Mouse (Mus musculus) testis, adult 2 months (tissue): ENCODE results near the gene Tha1. TPM values are rescaled to one million over a fixed set of nuclear protein-coding genes. Genes with fewer than 3 reads are reported as not detected.
"Not testable (repeated sequence)": the region's sequence is repeated elsewhere in the genome, so short reads cannot be mapped to it uniquely, and the experiment has no call there.

ENCODE experiments used
- H3K27ac ChIP-seq: fragments of 200-500 bp; 2 replicates; pipeline ENCODE4 v1.5.1; 2012; ENCODE audit warnings: low read depth, low read length; ENCODE audit not compliant: control insufficient read depth, insufficient read depth
- H3K27me3 ChIP-seq: fragments of 200-500 bp; 2 replicates; pipeline ENCODE4 v1.6.1; 2012; ENCODE audit warnings: mild to moderate bottlenecking, low read length, moderate library complexity; ENCODE audit not compliant: control insufficient read depth, insufficient read depth
- H3K36me3 ChIP-seq: fragments of 200-500 bp; 2 replicates; pipeline ENCODE4 v1.6.1; 2012; ENCODE audit warnings: mild to moderate bottlenecking, low read length; ENCODE audit not compliant: control insufficient read depth, insufficient read depth
- H3K4me1 ChIP-seq: fragments of 200-500 bp; 2 replicates; pipeline ENCODE4 v1.6.1; 2012; ENCODE audit warnings: low read length; ENCODE audit not compliant: control insufficient read depth, insufficient read depth
- H3K4me3 ChIP-seq: fragments of 200-500 bp; 2 replicates; pipeline ENCODE4 v1.5.1; 2012; ENCODE audit warnings: low read depth, mild to moderate bottlenecking, low read length, moderate library complexity, mixed read lengths; ENCODE audit not compliant: control insufficient read depth
- CTCF ChIP-seq: fragments of 200-500 bp; IDR thresholded peaks from 2 replicates; pipeline ENCODE4 v1.5.1; 2012; ENCODE audit warnings: low read depth, mild to moderate bottlenecking, inconsistent platforms, low read length, moderate library complexity; ENCODE audit not compliant: control insufficient read depth, insufficient read depth, insufficient replicate concordance
- POLR2A ChIP-seq: fragments of 200-500 bp; IDR thresholded peaks from 2 replicates; pipeline ENCODE4 v1.6.1; 2012; ENCODE audit warnings: low read depth, mild to moderate bottlenecking, inconsistent platforms, low read length, moderate library complexity; ENCODE audit not compliant: control insufficient read depth
- polyA plus RNA-seq: library from polyadenylated mRNA; depleted of rRNA; stranded (reverse); fragments of >200 nt; gene quantifications from 2 replicates; pipeline ENCODE4 v1.2.3, GENCODE M21; 2012

Tha1 gene
- polyA plus RNA-seq, 1 experiment = 2.5 TPM

- no peak overlapping the region for H3K27ac ChIP-seq
These were observed 34.7 kb downstream of the Tha1 start for GRCm38 (mm10) chr11:117838572-117838971.

GRCm38 (mm10) chr11:117836306-117836705 is 37.0 kb downstream of the Tha1 start:
- H3K36me3 ChIP-seq = no peaks in the 10 kb centered on the region
- H3K27ac ChIP-seq = no peak overlapping the region
- TF ChIP-seq CTCF (no peak), POLR2A (no peak)
- peaks cover 21% of the 10 kb centered on the region for H3K4me1 ChIP-seq
- no peaks in the 10 kb centered on the region for H3K27me3 ChIP-seq
- peak overlapping the region; percentile 41 for H3K4me3 ChIP-seq

More at GRCm38 (mm10) chr11:117838572-117838971, 34.7 kb downstream of the Tha1 start:
- no peaks in the 10 kb centered on the region for H3K36me3 ChIP-seq
- TF ChIP-seq POLR2A = no peak
- TF ChIP-seq CTCF = no peak
- peaks cover 9% of the 10 kb centered on the region for H3K4me1 ChIP-seq
- no peaks in the 10 kb centered on the region for H3K27me3 ChIP-seq
- H3K4me3 ChIP-seq = no peak overlapping the region

GRCm38 (mm10) chr11:117834086-117834485 is 39.2 kb downstream of the Tha1 start:
- TF ChIP-seq CTCF = no peak
- TF ChIP-seq POLR2A = 0 out of 2 replicates have a peak, but pooled peaks have one; percentile 21

GRCm38 (mm10) chr11:117833509-117833908 is 39.8 kb downstream of the Tha1 start:
- not testable (repeated sequence) for H3K27me3 ChIP-seq, H3K36me3 ChIP-seq, H3K4me3 ChIP-seq
- H3K4me1 ChIP-seq = peaks cover 23% of the 10 kb centered on the region
- peak overlapping the region; percentile 65 for H3K27ac ChIP-seq

More at GRCm38 (mm10) chr11:117834086-117834485, 39.2 kb downstream of the Tha1 start:
- Histone ChIP-seq H3K4me3 (no peak overlapping the region), H3K4me1 (peaks cover 21% of the 10 kb centered on the region), H3K27me3 (no peaks in the 10 kb centered on the region), H3K36me3 (no peaks in the 10 kb centered on the region), H3K27ac (peak overlapping the region; percentile 41)

GRCm38 (mm10) chr11:117832086-117832969 is 41.0 kb downstream of the Tha1 start:
- no peak for TF ChIP-seq POLR2A
- peak; percentile 69; the same call in 1 of the 2 replicates for TF ChIP-seq CTCF
- Histone ChIP-seq H3K4me3 (peak overlapping the region; percentile 83), H3K36me3 (no peaks in the 10 kb centered on the region), H3K27ac (peak overlapping the region; percentile 76), H3K4me1 (peaks cover 29% of the 10 kb centered on the region), H3K27me3 (no peaks in the 10 kb centered on the region)

- H3K4me3 ChIP-seq = peak overlapping the region; percentile 1
- H3K27me3 ChIP-seq = no peaks in the 10 kb centered on the region
- H3K27ac ChIP-seq = peak overlapping the region; percentile 44
- no peaks in the 10 kb centered on the region for H3K36me3 ChIP-seq
- H3K4me1 ChIP-seq = peaks cover 29% of the 10 kb centered on the region
- TF ChIP-seq CTCF (no peak), POLR2A (no peak)
These were observed 42.9 kb downstream of the Tha1 start for GRCm38 (mm10) chr11:117830401-117830800.

GRCm38 (mm10) chr11:117829671-117830215 is 43.5 kb downstream of the Tha1 start:
- Histone ChIP-seq H3K27me3 (no peaks in the 10 kb centered on the region), H3K4me3 (no peak overlapping the region), H3K36me3 (no peaks in the 10 kb centered on the region), H3K27ac (peak overlapping the region; percentile 44), H3K4me1 (peaks cover 34% of the 10 kb centered on the region)
- no peak for TF ChIP-seq POLR2A
- no peak for TF ChIP-seq CTCF
